ENCODE assay signal across 9 mouse cellular contexts in genomic region chr7:128474322-128474721, GRCm38 (mm10). TPM values are rescaled to one million over a fixed set of nuclear protein-coding genes. Genes with fewer than 3 reads are reported as not detected.
A peak's percentile ranks its signal among the peaks of the same experiment; 100 is the strongest.
DNase-seq lines count a peak whose midpoint lies in the region; ATAC-seq and TF ChIP-seq lines count a peak whose summit lies in the region.
"Had no signal": no experiment of that assay in that cellular context is flagged by ENCODE, and none has a peak within 500 bp of the region (broad histone marks: within the 10 kb centered on the region; RNA-seq: fewer than 3 reads in every experiment).

No protein-coding gene starts in this region.

- POLR2A ChIA-PET in Patski (lab: Charles Lee) = no interaction called here

- CTCF ChIA-PET in Patski (lab: Charles Lee) = interaction anchor here (0.5 to 1.6 kb wide), 14 partner anchors 18 to 247 kb away, joined by 3 to 10 read pairs (median 3); partner anchors contain the start of gene Bag3

- 39% methylated on average over 10 of the region's 10 CpGs for WGBS in hindbrain, embryonic 10.5 days

- 0 out of 2 replicates have a peak, but pooled peaks cover 2% of the 10 kb centered on the region for H3K9me3 ChIP-seq in hindbrain, embryonic 10.5 days

- in situ Hi-C loops in Patski (cut with MboI; ENCODE audit: low pct_unique_long_range_greater_than_20kb) = loop anchor here (10.0 kb wide), 1 partner anchor 120 kb away; no protein-coding TSS in a partner anchor

- peak; percentile 69 for ATAC-seq in Patski
- ATAC-seq in frontal cortex, adult (ENCODE audit: low TSS enrichment) = peak; percentile 93

- peak overlapping the region; percentile 9; the same call in 1 of the 2 replicates for H3K4me3 ChIP-seq in hindbrain, embryonic 10.5 days
- H3K4me3 ChIP-seq: megakaryocyte, embryonic 14.5 days had no signal

- no peaks in the 10 kb centered on the region for H3K36me3 ChIP-seq in hindbrain, embryonic 10.5 days

- no peaks in the 10 kb centered on the region for H3K4me1 ChIP-seq in hindbrain, embryonic 10.5 days (replicated peaks)

- TF ChIP-seq CTCF in Patski (IDR thresholded peaks at IDR 0.05) = peak; percentile 91

- no peaks in the 10 kb centered on the region for H3K27me3 ChIP-seq in Patski
- no peaks in the 10 kb centered on the region for H3K27me3 ChIP-seq in hindbrain, embryonic 10.5 days (ENCODE audit: insufficient read depth, poor library complexity, severe bottlenecking)

- peak; percentile 20 for DNase-seq in Patski (ENCODE audit: low read depth, low spot score)
- peak; percentile 91 for DNase-seq in cerebellum, adult 9-10 months
- peak; percentile 68 for DNase-seq in hindbrain, embryonic 10.5 days (ENCODE audit: low spot score)
- peak; percentile 66 to 78 for DNase-seq in layer of hippocampus, postnatal 10 days (ENCODE audit: low spot score in 2 of 2)
- DNase-seq in lung, postnatal 36 days = peak; percentile 88
- DNase-seq in right cerebral cortex, adult 2 months (ENCODE audit: low spot score in 2 of 2) = peak; percentile 66 to 74
- DNase-seq in T-cell, adult 2 months (ENCODE audit: low spot score) = no peak

- H3K27ac ChIP-seq in hindbrain, embryonic 10.5 days = no peak overlapping the region

RNA-seq across cellular contexts. Expression of gene Tial1, which starts 12.8 kb away (rescaled TPM):
- 82.0 TPM for polyA plus RNA-seq in Patski (2021)
- 22.4 and 26.0 TPM in 2 replicates for polyA plus RNA-seq in hindbrain, embryonic 10.5 days (2016; fragmentation: Nextera tagmentation; extraction: Ambion mirVana)
- 100 to 1,000 TPM; 108 to 128 TPM for total RNA-seq in layer of hippocampus, postnatal 10 days (2021)

RNA-seq across cellular contexts. Expression of gene Bag3, which starts 49.1 kb away (rescaled TPM):
- 56.0 TPM for polyA plus RNA-seq in Patski (2021)
- polyA plus RNA-seq in hindbrain, embryonic 10.5 days (2016; fragmentation: Nextera tagmentation; extraction: Ambion mirVana) = 7.2 and 7.8 TPM in 2 replicates
- total RNA-seq in layer of hippocampus, postnatal 10 days (2021) = 1 to 10 TPM; 7.1 to 7.8 TPM

RNA-seq across cellular contexts. Expression of gene Rgs10, which starts 55.8 kb away (rescaled TPM):
- polyA plus RNA-seq in Patski (2021) = 111 TPM
- 6.8 and 11.5 TPM in 2 replicates for polyA plus RNA-seq in hindbrain, embryonic 10.5 days (2016; fragmentation: Nextera tagmentation; extraction: Ambion mirVana)
- 10 to 100 TPM; 48.8 to 50.5 TPM for total RNA-seq in layer of hippocampus, postnatal 10 days (2021)
